Mouse (Mus musculus): ENCODE measurements around the gene Il17d. TPM values are rescaled to one million over a fixed set of nuclear protein-coding genes. Genes with fewer than 3 reads are reported as not detected.
A peak's percentile ranks its signal among the peaks of the same experiment; 100 is the strongest.

Il17d gene
- polyA plus RNA-seq, 1 experiment from 2014 or later = 1.1 TPM

GRCm38 (mm10) chr14:57537261-57538015 lies 12.9 kb downstream of the Il17d start:
- Histone ChIP-seq H3K9me3 (ENCODE audit: control insufficient read depth, low read length) (no peaks in the 10 kb centered on the region), H3K36me3 (ENCODE audit: control insufficient read depth, insufficient read depth, low read length) (no peaks in the 10 kb centered on the region), H3K9ac (ENCODE audit: low read length) (no peak overlapping the region), H3K4me3 (ENCODE audit: low read depth, low read length) (no peak overlapping the region), H3K27me3 (ENCODE audit: control insufficient read depth, insufficient read depth, low read length) (peaks cover 9% of the 10 kb centered on the region; the same call in 1 of the 2 replicates), H3K27ac (ENCODE audit: low read depth, low read length) (no peak overlapping the region), H3K4me2 (ENCODE audit: low read depth, low read length, severe bottlenecking) (no peak overlapping the region), H3K4me1 (replicated peaks; ENCODE audit: control insufficient read depth, insufficient read depth, low read length) (peaks cover 8% of the 10 kb centered on the region; the same call in 1 of the 2 replicates)
- 0 out of 2 replicates have a peak, but pooled peaks have one; percentile 36 for ATAC-seq (replicated peaks; ENCODE audit: low FRiP score)
- DNase-seq (ENCODE audit: low spot score) = no peak
- WGBS = 4% methylated on average over 16 of the region's 16 CpGs

DNA sequence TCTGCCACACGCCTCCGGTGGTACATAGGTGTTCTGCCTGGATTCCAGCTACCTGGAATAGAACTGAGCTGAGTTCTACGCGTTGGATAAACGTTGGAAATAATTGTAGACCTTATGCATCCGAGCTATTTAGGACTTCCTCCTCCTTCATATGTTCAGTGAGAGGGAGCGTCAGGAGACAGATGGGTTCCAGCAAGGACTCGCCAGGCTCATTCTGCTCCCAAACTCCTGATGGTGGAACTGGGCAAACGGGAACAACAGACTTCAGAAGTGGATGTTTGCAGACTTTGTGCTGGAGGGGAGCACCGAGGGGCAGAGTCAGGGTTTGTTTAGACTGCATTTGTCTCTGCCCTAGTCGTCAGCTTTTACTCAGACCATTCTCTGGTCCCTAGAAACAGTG lies 16.1 kb downstream of the Il17d start:
- Histone ChIP-seq H3K4me1 (replicated peaks; ENCODE audit: control insufficient read depth, insufficient read depth, low read length) (peaks cover 8% of the 10 kb centered on the region; the same call in 1 of the 2 replicates), H3K9ac (ENCODE audit: low read length) (no peak overlapping the region), H3K4me2 (ENCODE audit: low read depth, low read length, severe bottlenecking) (no peak overlapping the region), H3K4me3 (ENCODE audit: low read depth, low read length) (no peak overlapping the region), H3K36me3 (ENCODE audit: control insufficient read depth, insufficient read depth, low read length) (no peaks in the 10 kb centered on the region), H3K27me3 (ENCODE audit: control insufficient read depth, insufficient read depth, low read length) (peaks cover 2% of the 10 kb centered on the region; the same call in 1 of the 2 replicates), H3K27ac (ENCODE audit: low read depth, low read length) (no peak overlapping the region), H3K9me3 (ENCODE audit: control insufficient read depth, low read length) (no peaks in the 10 kb centered on the region)
- ATAC-seq (replicated peaks; ENCODE audit: low FRiP score) (no peak), DNase-seq (ENCODE audit: low spot score) (no peak)
- 89% methylated on average over 11 of the region's 11 CpGs for WGBS

DNA sequence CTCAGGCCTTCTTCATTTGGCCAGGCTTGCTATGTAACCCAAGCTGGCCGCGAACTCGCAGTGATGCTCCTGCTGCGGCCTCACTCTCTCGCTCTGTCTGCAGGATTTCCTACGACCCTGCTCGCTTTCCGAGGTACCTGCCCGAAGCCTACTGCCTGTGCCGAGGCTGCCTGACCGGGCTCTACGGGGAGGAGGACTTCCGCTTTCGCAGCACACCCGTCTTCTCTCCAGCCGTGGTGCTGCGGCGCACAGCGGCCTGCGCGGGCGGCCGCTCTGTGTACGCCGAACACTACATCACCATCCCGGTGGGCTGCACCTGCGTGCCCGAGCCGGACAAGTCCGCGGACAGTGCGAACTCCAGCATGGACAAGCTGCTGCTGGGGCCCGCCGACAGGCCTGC lies 17.7 kb downstream of the Il17d start:
- no peak for DNase-seq (ENCODE audit: low spot score)
- Histone ChIP-seq H3K4me2 (ENCODE audit: low read depth, low read length, severe bottlenecking) (peak overlapping the region; percentile 46), H3K36me3 (ENCODE audit: control insufficient read depth, insufficient read depth, low read length) (no peaks in the 10 kb centered on the region), H3K9me3 (ENCODE audit: control insufficient read depth, low read length) (no peaks in the 10 kb centered on the region), H3K9ac (ENCODE audit: low read length) (peak overlapping the region; percentile 39), H3K4me3 (ENCODE audit: low read depth, low read length) (no peak overlapping the region), H3K27ac (ENCODE audit: low read depth, low read length) (no peak overlapping the region), H3K4me1 (replicated peaks; ENCODE audit: control insufficient read depth, insufficient read depth, low read length) (peaks cover 3% of the 10 kb centered on the region; the same call in 1 of the 2 replicates), H3K27me3 (ENCODE audit: control insufficient read depth, insufficient read depth, low read length) (no peaks in the 10 kb centered on the region)
- WGBS = 39% methylated on average over 34 of the region's 34 CpGs
- no peak for ATAC-seq (replicated peaks; ENCODE audit: low FRiP score)

DNA sequence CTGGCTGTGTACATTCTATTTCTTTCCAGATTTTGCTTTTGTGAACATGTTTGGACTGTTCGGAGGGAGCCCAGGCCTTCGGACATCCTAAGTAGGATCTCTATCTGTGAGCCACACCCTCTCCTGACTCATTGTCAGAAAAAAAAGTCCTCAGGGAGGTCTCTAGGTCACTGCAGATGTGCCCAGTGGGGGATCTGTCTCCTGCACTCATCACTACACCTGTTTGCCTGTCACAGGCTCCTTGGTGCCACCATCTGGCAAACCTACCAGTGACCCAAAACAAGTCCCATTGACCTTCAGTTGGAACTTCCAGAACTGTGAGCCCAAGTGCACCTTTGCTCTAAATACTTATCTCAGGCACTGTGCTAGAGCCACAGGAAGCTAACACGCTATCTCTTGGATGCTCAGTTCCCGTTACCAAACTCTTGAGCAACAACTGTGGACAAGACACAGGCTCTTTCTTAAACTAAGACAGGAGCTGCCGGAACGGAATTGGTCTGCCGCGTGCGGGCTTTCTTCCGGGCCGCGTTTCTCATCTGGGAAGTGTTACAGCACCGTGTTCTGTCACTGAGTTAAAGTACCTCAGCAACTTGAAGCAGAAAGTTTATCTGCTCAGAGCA lies 19.0 kb downstream of the Il17d start:
- H3K4me2 ChIP-seq (ENCODE audit: low read depth, low read length, severe bottlenecking) = no peak overlapping the region
- H3K4me1 ChIP-seq (replicated peaks; ENCODE audit: control insufficient read depth, insufficient read depth, low read length) = no peaks in the 10 kb centered on the region
- H3K9ac ChIP-seq (ENCODE audit: low read length) = no peak overlapping the region
- no peaks in the 10 kb centered on the region for H3K9me3 ChIP-seq (ENCODE audit: control insufficient read depth, low read length)
- 95% methylated on average over 13 of the region's 13 CpGs for WGBS
- H3K27ac ChIP-seq (ENCODE audit: low read depth, low read length) = no peak overlapping the region
- DNase-seq (ENCODE audit: low spot score) = no peak
- no peak overlapping the region for H3K4me3 ChIP-seq (ENCODE audit: low read depth, low read length)
- H3K36me3 ChIP-seq (ENCODE audit: control insufficient read depth, insufficient read depth, low read length) = no peaks in the 10 kb centered on the region
- no peaks in the 10 kb centered on the region for H3K27me3 ChIP-seq (ENCODE audit: control insufficient read depth, insufficient read depth, low read length)
- no peak for ATAC-seq (replicated peaks; ENCODE audit: low FRiP score)

- Histone ChIP-seq H3K9me3 (ENCODE audit: control insufficient read depth, low read length) (no peaks in the 10 kb centered on the region), H3K9ac (ENCODE audit: low read length) (no peak overlapping the region), H3K27ac (ENCODE audit: low read depth, low read length) (no peak overlapping the region), H3K4me2 (ENCODE audit: low read depth, low read length, severe bottlenecking) (no peak overlapping the region), H3K4me1 (replicated peaks; ENCODE audit: control insufficient read depth, insufficient read depth, low read length) (no peaks in the 10 kb centered on the region), H3K27me3 (ENCODE audit: control insufficient read depth, insufficient read depth, low read length) (no peaks in the 10 kb centered on the region), H3K36me3 (ENCODE audit: control insufficient read depth, insufficient read depth, low read length) (no peaks in the 10 kb centered on the region), H3K4me3 (ENCODE audit: low read depth, low read length) (no peak overlapping the region)
- no peak for ATAC-seq (replicated peaks; ENCODE audit: low FRiP score)
- 86% methylated on average over 17 of the region's 17 CpGs for WGBS
- no peak for DNase-seq (ENCODE audit: low spot score)
Observed at GRCm38 (mm10) chr14:57545526-57545925, 20.9 kb downstream of the Il17d start.

GRCm38 (mm10) chr14:57546131-57546530 lies 21.6 kb downstream of the Il17d start:
- ATAC-seq (replicated peaks; ENCODE audit: low FRiP score) (no peak), DNase-seq (ENCODE audit: low spot score) (no peak)
- H3K27me3 ChIP-seq (ENCODE audit: control insufficient read depth, insufficient read depth, low read length) = no peaks in the 10 kb centered on the region
- H3K36me3 ChIP-seq (ENCODE audit: control insufficient read depth, insufficient read depth, low read length) = no peaks in the 10 kb centered on the region
- no peak overlapping the region for H3K4me3 ChIP-seq (ENCODE audit: low read depth, low read length)
- H3K9me3 ChIP-seq (ENCODE audit: control insufficient read depth, low read length) = no peaks in the 10 kb centered on the region
- 83% methylated on average over 8 of the region's 8 CpGs for WGBS
- no peak overlapping the region for H3K4me2 ChIP-seq (ENCODE audit: low read depth, low read length, severe bottlenecking)
- H3K27ac ChIP-seq (ENCODE audit: low read depth, low read length) = no peak overlapping the region
- no peaks in the 10 kb centered on the region for H3K4me1 ChIP-seq (replicated peaks; ENCODE audit: control insufficient read depth, insufficient read depth, low read length)
- H3K9ac ChIP-seq (ENCODE audit: low read length) = no peak overlapping the region

- Histone ChIP-seq H3K27ac (ENCODE audit: low read depth, low read length) (no peak overlapping the region), H3K4me3 (ENCODE audit: low read depth, low read length) (no peak overlapping the region), H3K9me3 (ENCODE audit: control insufficient read depth, low read length) (no peaks in the 10 kb centered on the region), H3K36me3 (ENCODE audit: control insufficient read depth, insufficient read depth, low read length) (no peaks in the 10 kb centered on the region), H3K4me2 (ENCODE audit: low read depth, low read length, severe bottlenecking) (no peak overlapping the region), H3K9ac (ENCODE audit: low read length) (no peak overlapping the region), H3K27me3 (ENCODE audit: control insufficient read depth, insufficient read depth, low read length) (no peaks in the 10 kb centered on the region), H3K4me1 (replicated peaks; ENCODE audit: control insufficient read depth, insufficient read depth, low read length) (no peaks in the 10 kb centered on the region)
- ATAC-seq (replicated peaks; ENCODE audit: low FRiP score) = no peak
- DNase-seq (ENCODE audit: low spot score) = no peak
- WGBS = 29% methylated on average over 13 of the region's 13 CpGs
Observed at GRCm38 (mm10) chr14:57546557-57547021, 22.0 kb downstream of the Il17d start.

DNA sequence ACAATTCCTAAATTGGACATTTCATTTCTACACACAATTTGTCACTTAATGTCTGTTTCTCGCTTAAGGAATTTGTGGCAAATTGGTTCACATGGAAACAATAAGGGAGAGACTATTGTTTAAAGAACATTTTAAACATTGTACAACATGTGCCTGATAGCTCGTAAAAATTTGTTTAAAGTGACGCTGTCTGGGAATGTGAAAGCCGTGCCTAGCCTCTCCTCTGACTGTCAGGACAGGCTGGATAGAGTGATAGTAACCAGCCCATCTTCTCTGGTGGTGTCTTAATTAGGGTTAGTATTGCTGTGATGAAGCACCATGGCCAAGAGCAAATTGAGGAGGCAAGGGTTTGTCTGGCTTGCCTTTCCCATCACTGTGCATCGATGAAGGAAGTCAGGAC lies 22.5 kb downstream of the Il17d start:
- no peaks in the 10 kb centered on the region for H3K27me3 ChIP-seq (ENCODE audit: control insufficient read depth, insufficient read depth, low read length)
- no peaks in the 10 kb centered on the region for H3K36me3 ChIP-seq (ENCODE audit: control insufficient read depth, insufficient read depth, low read length)
- ATAC-seq (replicated peaks; ENCODE audit: low FRiP score) (no peak), DNase-seq (ENCODE audit: low spot score) (no peak)
- no peak overlapping the region for H3K9ac ChIP-seq (ENCODE audit: low read length)
- H3K4me3 ChIP-seq (ENCODE audit: low read depth, low read length) = no peak overlapping the region
- no peak overlapping the region for H3K4me2 ChIP-seq (ENCODE audit: low read depth, low read length, severe bottlenecking)
- 88% methylated on average over 5 of the region's 5 CpGs for WGBS
- no peaks in the 10 kb centered on the region for H3K4me1 ChIP-seq (replicated peaks; ENCODE audit: control insufficient read depth, insufficient read depth, low read length)
- H3K9me3 ChIP-seq (ENCODE audit: control insufficient read depth, low read length) = no peaks in the 10 kb centered on the region
- H3K27ac ChIP-seq (ENCODE audit: low read depth, low read length) = no peak overlapping the region

All from forebrain, embryonic 11.5 days (tissue).